Mouse (Mus musculus): ENCODE results near the gene Ppie. TPM values are rescaled to one million over a fixed set of nuclear protein-coding genes. Genes with fewer than 3 reads are reported as not detected.
"Not testable (repeated sequence)": the region's sequence is repeated elsewhere in the genome, so short reads cannot be mapped to it uniquely, and the experiment has no call there.

The Ppie gene
- polyA plus RNA-seq, 1 experiment from 2014 or later = 89.9 TPM

DNA sequence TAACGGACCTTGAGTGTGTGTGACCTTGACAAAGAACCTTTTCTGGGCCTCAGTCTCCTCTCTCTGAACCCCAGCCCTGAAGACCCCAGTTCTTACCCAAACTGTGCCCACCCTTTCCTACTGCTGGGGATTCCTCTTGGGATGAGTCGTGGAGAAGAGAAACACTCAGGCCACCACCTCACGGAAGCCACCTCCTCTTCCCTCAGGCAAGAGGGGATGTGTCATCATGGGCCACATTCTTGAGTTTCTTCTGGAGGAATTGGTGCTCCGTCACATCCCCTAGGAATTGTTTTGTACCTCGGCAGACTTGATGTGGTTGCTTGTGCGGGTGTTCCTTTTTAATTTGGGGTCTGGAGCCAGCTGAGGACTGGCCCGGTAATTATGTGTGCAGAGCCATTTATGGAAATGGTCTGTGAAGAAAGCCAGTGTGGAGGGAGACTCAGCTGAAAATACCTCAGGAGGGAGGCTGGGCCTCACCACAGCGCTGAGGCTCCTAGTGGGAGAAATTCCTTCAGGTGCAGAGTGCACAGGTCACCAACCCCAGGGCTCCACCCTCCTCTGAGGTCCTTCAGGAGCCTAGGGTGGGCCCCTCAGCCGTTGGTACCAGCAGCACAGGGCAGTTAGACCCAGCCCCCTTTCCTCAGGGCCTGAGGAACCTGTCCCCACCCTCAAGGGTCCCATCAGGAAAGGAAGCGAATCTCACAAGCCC lies 28.3 kb downstream of the Ppie start:
- not testable (repeated sequence) for H3K27ac ChIP-seq; H3K27me3 ChIP-seq (replicated peaks); H3K36me3 ChIP-seq; H3K9ac ChIP-seq; H3K9me3 ChIP-seq; H3K4me3 ChIP-seq (replicated peaks); H3K4me1 ChIP-seq; H3K4me2 ChIP-seq; ATAC-seq (ENCODE audit: insufficient read depth, low FRiP score, low read depth)
- 64% methylated on average over 10 of the region's 10 CpGs for WGBS

GRCm38 (mm10) chr4:123110751-123111150 lies 29.0 kb downstream of the Ppie start:
- no peak overlapping the region for H3K27ac ChIP-seq
- H3K27me3 ChIP-seq (replicated peaks) = peaks cover 11% of the 10 kb centered on the region
- WGBS = 87% methylated on average over 4 of the region's 4 CpGs
- ATAC-seq (ENCODE audit: insufficient read depth, low FRiP score, low read depth) = no peak
- no peaks in the 10 kb centered on the region for H3K4me1 ChIP-seq
- H3K4me3 ChIP-seq (replicated peaks) = no peak overlapping the region
- no peaks in the 10 kb centered on the region for H3K9me3 ChIP-seq
- H3K9ac ChIP-seq = no peak overlapping the region
- H3K36me3 ChIP-seq = no peaks in the 10 kb centered on the region
- no peak overlapping the region for H3K4me2 ChIP-seq

DNA sequence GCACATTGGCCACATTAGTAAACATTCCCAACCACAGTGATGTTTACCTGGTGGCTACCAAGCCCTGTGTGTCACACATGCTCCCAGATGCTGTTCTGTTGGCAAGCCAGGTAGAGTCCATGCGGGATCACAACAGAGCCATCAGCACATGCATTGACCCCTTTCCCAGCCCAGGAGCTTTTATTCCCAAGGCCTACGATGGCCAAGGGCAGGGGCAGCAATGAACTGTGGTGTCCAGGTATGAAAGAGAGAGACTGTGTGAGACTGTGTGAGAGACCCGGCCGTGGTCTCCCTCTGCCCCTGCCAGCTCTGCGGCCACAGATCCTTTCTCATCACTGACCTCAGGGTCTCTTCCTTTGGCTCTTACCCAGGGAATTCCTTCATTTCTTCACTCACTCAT lies 31.7 kb downstream of the Ppie start:
- peaks cover 30% of the 10 kb centered on the region for H3K27me3 ChIP-seq (replicated peaks)
- ATAC-seq (ENCODE audit: insufficient read depth, low FRiP score, low read depth) = no peak
- H3K27ac ChIP-seq = no peak overlapping the region
- H3K4me3 ChIP-seq (replicated peaks) = no peak overlapping the region
- no peaks in the 10 kb centered on the region for H3K36me3 ChIP-seq
- H3K9ac ChIP-seq = no peak overlapping the region
- WGBS = 91% methylated on average over 5 of the region's 5 CpGs
- H3K9me3 ChIP-seq = no peaks in the 10 kb centered on the region
- no peak overlapping the region for H3K4me2 ChIP-seq
- peaks cover 10% of the 10 kb centered on the region; the same call in 1 of the 2 replicates for H3K4me1 ChIP-seq

- Histone ChIP-seq H3K9ac (no peak overlapping the region), H3K27me3 (replicated peaks) (peaks cover 30% of the 10 kb centered on the region), H3K4me2 (no peak overlapping the region), H3K36me3 (no peaks in the 10 kb centered on the region), H3K4me1 (peaks cover 10% of the 10 kb centered on the region; the same call in 1 of the 2 replicates), H3K9me3 (no peaks in the 10 kb centered on the region), H3K27ac (no peak overlapping the region), H3K4me3 (replicated peaks) (no peak overlapping the region)
- ATAC-seq (ENCODE audit: insufficient read depth, low FRiP score, low read depth) = no peak
- 89% methylated on average over 2 of the region's 2 CpGs for WGBS
Observed at GRCm38 (mm10) chr4:123106864-123107263, 32.9 kb downstream of the Ppie start.

DNA sequence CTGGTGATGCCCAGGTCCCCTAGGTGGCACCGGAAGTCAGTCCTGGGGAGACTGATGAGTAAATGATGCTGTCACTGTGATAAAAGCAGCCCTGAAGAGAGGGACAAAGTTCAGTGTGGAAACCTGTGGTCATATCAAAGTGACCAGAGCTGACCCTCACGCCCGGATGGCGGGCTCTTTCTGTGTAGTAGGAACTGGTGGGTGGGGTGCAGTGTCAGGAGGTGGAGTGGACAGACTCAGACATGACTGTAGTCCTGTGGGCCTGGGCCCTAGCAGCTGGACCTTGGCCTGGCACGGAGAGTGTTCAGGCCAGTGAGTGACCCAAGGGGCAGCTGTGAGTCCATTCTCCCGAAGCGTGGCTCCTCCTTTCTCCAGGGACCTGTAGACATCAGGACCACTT lies 33.8 kb downstream of the Ppie start:
- WGBS = 78% methylated on average over 7 of the region's 7 CpGs
- not testable (repeated sequence) for H3K4me2 ChIP-seq; H3K4me3 ChIP-seq (replicated peaks); H3K4me1 ChIP-seq; H3K27ac ChIP-seq; H3K9ac ChIP-seq; H3K36me3 ChIP-seq; H3K9me3 ChIP-seq
- ATAC-seq (ENCODE audit: insufficient read depth, low FRiP score, low read depth) = peak; percentile 28; the same call in 1 of the 2 replicates
- H3K27me3 ChIP-seq (replicated peaks) = peaks cover 30% of the 10 kb centered on the region

DNA sequence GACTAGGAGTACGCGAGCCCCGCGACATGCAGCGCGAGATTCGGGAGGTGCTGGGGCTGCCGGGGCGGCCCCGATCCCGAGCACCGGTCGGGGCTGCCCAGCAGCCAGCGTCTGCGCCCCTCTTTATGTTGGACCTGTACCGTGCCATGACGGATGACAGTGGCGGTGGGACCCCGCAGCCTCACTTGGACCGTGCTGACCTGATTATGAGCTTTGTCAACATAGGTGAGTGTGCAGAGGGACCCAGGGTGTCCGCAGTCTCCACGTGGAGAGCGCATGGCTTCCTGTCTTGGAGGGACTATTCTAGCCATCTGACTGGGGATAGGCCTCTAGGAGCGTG lies 34.3 kb downstream of the Ppie start:
- ATAC-seq (ENCODE audit: insufficient read depth, low FRiP score, low read depth) = peak; percentile 13; the same call in 1 of the 2 replicates
- 24% methylated on average over 24 of the region's 24 CpGs for WGBS

GRCm38 (mm10) chr4:123104651-123105450 lies 34.9 kb downstream of the Ppie start, which contains the start of gene Bmp8b:
Gene Bmp8b, plus strand, starts transcription at chr4:123105165.
- no peaks in the 10 kb centered on the region for H3K9me3 ChIP-seq
- WGBS = 5% methylated on average over 75 of the region's 75 CpGs
- no peak within 1 kb of the TSS for H3K27ac ChIP-seq
- peak; percentile 59; the same call in 1 of the 2 replicates for ATAC-seq (ENCODE audit: insufficient read depth, low FRiP score, low read depth)
- H3K4me2 ChIP-seq = peak within 1 kb of the TSS; percentile 64
- H3K9ac ChIP-seq = no peak within 1 kb of the TSS
- H3K27me3 ChIP-seq (replicated peaks) = peaks cover 30% of the 10 kb centered on the region
- H3K4me3 ChIP-seq (replicated peaks) = peak within 1 kb of the TSS; percentile 36
- no peaks in the 10 kb centered on the region for H3K36me3 ChIP-seq
- H3K4me1 ChIP-seq = peaks cover 10% of the 10 kb centered on the region; the same call in 1 of the 2 replicates

More for the DNA sequence above, 34.3 kb downstream of the Ppie start:
- Histone ChIP-seq H3K4me1 (peaks cover 10% of the 10 kb centered on the region; the same call in 1 of the 2 replicates), H3K4me3 (replicated peaks) (peak overlapping the region; percentile 36), H3K9me3 (no peaks in the 10 kb centered on the region), H3K36me3 (no peaks in the 10 kb centered on the region), H3K9ac (no peak overlapping the region), H3K27me3 (replicated peaks) (peaks cover 30% of the 10 kb centered on the region), H3K27ac (no peak overlapping the region), H3K4me2 (peak overlapping the region; percentile 64)

- peak; percentile 6; the same call in 1 of the 2 replicates for ATAC-seq (ENCODE audit: insufficient read depth, low FRiP score, low read depth)
- Histone ChIP-seq H3K27me3 (replicated peaks) (no peaks in the 10 kb centered on the region), H3K9ac (no peak overlapping the region), H3K4me1 (0 out of 2 replicates have a peak, but pooled peaks cover 3% of the 10 kb centered on the region), H3K27ac (peak overlapping the region; percentile 75; the same call in 1 of the 2 replicates), H3K36me3 (no peaks in the 10 kb centered on the region), H3K4me3 (replicated peaks) (no peak overlapping the region), H3K9me3 (no peaks in the 10 kb centered on the region), H3K4me2 (peak overlapping the region; percentile 45; the same call in 1 of the 2 replicates)
- WGBS = 49% methylated on average over 9 of the region's 9 CpGs
Observed at GRCm38 (mm10) chr4:123093869-123094268, 45.9 kb downstream of the Ppie start.

GRCm38 (mm10) chr4:123093064-123093776 lies 46.5 kb downstream of the Ppie start:
- Histone ChIP-seq H3K4me3 (replicated peaks) (peak overlapping the region; percentile 17), H3K4me1 (0 out of 2 replicates have a peak, but pooled peaks cover 3% of the 10 kb centered on the region), H3K4me2 (peak overlapping the region; percentile 45), H3K27ac (peak overlapping the region; percentile 75), H3K27me3 (replicated peaks) (no peaks in the 10 kb centered on the region), H3K9ac (0 out of 2 replicates have a peak overlapping the region, but pooled peaks have one; percentile 1), H3K36me3 (no peaks in the 10 kb centered on the region), H3K9me3 (no peaks in the 10 kb centered on the region)
- WGBS = 29% methylated on average over 17 of the region's 17 CpGs
- peak; percentile 89 for ATAC-seq (ENCODE audit: insufficient read depth, low FRiP score, low read depth)

- Histone ChIP-seq H3K9ac (no peak overlapping the region), H3K27me3 (replicated peaks) (no peaks in the 10 kb centered on the region), H3K4me3 (replicated peaks) (no peak overlapping the region), H3K36me3 (no peaks in the 10 kb centered on the region), H3K4me2 (peak overlapping the region; percentile 45), H3K4me1 (0 out of 2 replicates have a peak, but pooled peaks cover 3% of the 10 kb centered on the region), H3K9me3 (no peaks in the 10 kb centered on the region), H3K27ac (no peak overlapping the region)
- 61% methylated on average over 5 of the region's 5 CpGs for WGBS
- no peak for ATAC-seq (ENCODE audit: insufficient read depth, low FRiP score, low read depth)
Observed at GRCm38 (mm10) chr4:123092621-123093020, 47.1 kb downstream of the Ppie start.

GRCm38 (mm10) chr4:123086381-123086780 lies 53.4 kb downstream of the Ppie start:
- Histone ChIP-seq H3K9me3 (no peaks in the 10 kb centered on the region), H3K4me1 (no peaks in the 10 kb centered on the region; the same call in 1 of the 2 replicates), H3K36me3 (no peaks in the 10 kb centered on the region), H3K4me2 (no peak overlapping the region), H3K27ac (no peak overlapping the region), H3K9ac (no peak overlapping the region), H3K4me3 (replicated peaks) (no peak overlapping the region), H3K27me3 (replicated peaks) (no peaks in the 10 kb centered on the region)
- WGBS = 79% methylated on average over 4 of the region's 4 CpGs
- no peak for ATAC-seq (ENCODE audit: insufficient read depth, low FRiP score, low read depth)

Measured in stomach, embryonic 15.5 days (tissue).